Mouse (Mus musculus) MN1 (cell line): ENCODE results near the gene Ftcd.

ENCODE experiments used
- DNase-seq: peaks from one replicate; pipeline ENCODE4 v3.0.0-alpha.2; 2016; ENCODE audit warnings: low spot score

Gene Ftcd

DNA sequence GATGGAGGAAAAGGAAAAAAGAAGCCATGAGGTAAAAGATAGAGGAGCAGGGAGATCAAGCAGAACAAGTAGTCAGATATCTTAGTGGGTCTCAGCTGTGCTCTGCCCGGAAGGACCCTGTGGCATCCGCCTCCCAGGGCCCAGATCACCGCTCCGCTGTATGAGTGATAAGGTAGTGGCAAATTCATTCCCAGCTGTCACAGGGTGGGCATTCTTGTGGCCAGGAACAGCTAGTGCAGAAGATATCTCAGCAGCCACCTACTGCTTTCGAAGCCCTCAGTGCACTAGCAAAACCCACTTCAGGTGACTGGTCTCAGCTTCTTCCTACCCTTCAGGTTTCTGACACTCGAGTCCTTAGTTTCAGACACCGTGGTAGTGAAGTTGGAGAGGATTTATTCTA is 37.0 kb downstream of the Ftcd start:
- DNase-seq = no peak

DNA sequence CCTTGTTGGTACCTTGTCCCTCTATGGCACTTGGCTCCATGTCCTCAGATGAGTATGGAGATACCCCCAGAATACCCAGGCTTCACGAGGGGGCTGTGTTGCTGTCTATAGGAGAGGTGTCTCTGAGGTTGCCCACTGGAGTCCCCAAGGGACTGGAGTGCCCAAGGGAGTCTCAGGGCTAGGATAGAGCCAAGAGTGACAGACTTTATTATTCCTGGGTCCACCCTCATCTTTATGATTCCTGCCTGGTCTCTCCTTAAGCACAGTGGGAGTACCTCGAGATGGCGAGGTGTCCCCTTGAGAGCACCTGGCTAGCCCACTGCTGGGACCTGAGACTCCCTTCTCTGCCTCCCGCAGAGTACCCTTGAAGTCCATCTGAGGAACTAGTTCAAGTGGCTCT is 47.0 kb downstream of the Ftcd start:
- no peak for DNase-seq

DNA sequence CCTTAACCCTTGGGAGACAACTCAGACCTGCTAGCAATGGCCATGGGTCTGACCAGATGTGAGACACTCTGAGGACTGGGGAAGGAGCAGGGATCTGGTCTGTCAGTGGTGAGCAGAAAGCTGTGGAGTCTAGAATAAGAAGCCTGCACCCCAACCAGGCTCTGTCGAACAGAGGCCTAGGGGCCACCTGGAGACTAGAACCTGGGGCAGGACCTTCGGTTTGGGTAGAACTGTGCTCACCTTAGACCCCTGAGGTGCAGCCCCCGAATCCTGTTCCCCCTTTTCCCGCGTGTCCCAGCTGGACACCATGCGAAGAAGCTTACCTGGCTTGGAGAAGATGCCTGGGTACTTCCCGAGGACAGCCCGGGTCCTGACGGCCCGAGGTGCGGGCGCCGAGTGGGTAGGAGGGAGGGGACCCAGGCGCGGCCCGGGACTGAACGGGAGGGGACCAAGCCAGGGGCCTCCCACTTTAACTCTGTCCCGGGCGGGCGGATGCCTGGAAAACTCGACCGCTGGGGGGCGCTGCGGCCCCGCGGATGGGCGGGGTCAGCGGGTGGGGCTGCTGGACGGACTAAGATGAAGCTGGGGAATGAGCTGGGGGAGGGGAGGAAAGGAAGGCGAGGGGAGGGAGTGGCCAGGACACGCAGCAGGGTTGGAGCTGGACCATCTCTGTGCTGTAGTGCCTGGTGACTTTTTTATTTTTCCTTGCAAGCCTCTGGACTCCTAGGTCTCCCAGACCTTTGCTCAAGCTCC is 47.7 kb downstream of the Ftcd start, which contains the start of gene Col6a2:
Gene Col6a2 (minus strand): TSS at position 703 of the 753 bp plus-strand sequence.
- peak; percentile 25 for DNase-seq

GRCm38 (mm10) chr10:76623734-76624133 is 48.3 kb downstream of the Ftcd start:
- no peak for DNase-seq

GRCm38 (mm10) chr10:76624903-76625302 is 49.5 kb downstream of the Ftcd start:
- no peak for DNase-seq

DNA sequence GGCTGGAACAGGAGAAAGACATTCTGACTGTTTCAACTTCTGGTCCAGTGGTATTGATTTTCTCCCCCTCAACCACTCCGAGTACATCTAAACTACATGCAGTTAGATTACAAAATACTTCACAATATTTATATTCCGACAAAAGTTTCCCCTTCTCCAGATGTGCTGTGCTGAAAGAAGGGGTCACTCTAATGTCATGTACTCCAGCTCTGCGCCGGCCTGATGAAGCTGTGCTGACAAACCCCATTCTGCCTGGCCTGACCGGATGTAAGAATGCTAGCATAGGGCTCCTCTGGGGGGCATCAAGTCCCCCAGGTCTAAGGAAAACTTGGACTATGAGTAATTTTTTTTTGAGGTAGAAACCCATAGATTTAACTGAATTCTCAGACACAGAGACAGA is 52.3 kb downstream of the Ftcd start:
- no peak for DNase-seq

DNA sequence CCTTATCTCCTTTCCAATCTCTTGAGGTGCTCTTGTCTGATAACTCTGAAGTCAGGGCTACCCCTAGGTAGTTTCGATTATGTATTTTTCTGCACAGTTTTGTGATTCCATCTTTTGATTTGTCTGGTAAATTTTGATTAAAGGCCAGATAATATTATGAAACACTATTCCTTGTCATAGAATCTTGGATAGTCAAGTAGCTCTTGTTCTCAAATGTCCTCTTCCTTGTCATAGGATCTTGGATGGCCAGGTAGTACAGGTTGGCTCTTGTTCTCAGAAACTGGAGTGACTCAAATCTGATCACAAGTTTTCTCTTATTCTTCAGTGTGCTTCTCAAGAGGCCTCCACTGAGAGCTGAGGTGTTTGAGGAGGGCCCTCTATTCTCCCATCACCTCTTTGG is 55.2 kb downstream of the Ftcd start:
- no peak for DNase-seq

DNA sequence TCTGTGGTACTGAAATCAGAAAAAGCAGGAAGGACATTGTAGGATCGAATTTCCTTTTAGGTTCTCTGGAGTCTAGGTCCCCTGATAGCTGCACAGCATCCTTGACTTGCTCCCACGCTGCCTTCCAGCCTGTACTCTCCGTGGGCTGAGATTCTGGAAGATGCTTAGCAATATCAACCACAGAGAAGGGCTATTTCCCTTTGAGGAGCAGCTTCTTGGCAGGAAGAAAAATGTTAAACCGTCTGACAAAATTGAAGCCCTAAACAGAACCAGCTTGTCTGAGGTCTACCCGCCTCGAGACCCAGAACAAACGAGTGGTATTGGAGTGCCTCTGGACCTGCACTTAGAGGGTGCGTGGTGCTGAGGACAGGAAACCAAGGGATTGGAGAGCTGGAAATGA is 57.2 kb downstream of the Ftcd start:
- no peak for DNase-seq

- DNase-seq = no peak
These were observed 58.7 kb downstream of the Ftcd start for GRCm38 (mm10) chr10:76634094-76634571.

DNA sequence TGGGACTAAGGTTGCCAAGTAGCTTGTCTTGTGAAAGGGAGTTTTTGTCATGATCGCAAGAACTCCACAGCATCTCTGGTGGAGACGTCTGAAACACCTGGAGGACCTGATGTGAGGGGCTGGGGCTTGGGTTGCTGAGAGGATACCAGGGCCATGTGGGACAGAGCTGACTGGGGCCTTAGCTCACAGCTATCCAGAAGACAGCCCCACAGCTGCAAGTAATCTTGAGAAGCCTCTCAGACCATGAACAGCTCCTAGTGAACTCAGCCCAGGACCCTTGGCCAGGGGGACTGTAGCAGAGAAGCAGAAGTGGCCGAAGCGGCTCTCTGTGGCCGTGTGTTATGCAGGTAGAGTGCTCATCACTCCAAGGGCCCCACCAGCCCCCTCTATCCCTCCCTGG is 59.1 kb downstream of the Ftcd start:
- no peak for DNase-seq

DNA sequence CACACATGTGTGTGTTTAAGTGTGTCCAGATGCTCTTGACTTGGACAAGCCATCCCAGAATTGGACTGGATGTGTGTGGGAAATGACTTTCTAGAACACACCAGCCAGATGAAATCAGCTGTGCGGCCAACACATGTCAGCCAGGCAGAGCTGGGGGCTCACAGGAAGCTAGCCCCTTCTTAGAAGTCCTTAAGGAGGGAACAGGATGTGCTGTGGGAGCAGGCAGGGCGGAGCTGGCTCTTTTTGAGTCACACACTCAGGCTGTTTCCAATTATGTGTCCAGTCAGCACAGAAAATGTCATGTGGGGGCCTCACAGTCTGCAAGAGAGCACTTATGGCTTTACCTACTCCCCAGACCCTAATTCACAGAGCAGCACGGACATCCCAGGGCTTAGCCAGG is 60.6 kb downstream of the Ftcd start:
- no peak for DNase-seq

GRCm38 (mm10) chr10:76636601-76637000 is 61.2 kb downstream of the Ftcd start:
- no peak for DNase-seq
